Mouse (Mus musculus) right cerebral cortex, postnatal 4 days (tissue): ENCODE measurements around the gene Cdv3.

Experiments used
- DNase-seq: peaks from one replicate; pipeline ENCODE4 v3.0.0-alpha.2; 2022

Cdv3 gene

DNA sequence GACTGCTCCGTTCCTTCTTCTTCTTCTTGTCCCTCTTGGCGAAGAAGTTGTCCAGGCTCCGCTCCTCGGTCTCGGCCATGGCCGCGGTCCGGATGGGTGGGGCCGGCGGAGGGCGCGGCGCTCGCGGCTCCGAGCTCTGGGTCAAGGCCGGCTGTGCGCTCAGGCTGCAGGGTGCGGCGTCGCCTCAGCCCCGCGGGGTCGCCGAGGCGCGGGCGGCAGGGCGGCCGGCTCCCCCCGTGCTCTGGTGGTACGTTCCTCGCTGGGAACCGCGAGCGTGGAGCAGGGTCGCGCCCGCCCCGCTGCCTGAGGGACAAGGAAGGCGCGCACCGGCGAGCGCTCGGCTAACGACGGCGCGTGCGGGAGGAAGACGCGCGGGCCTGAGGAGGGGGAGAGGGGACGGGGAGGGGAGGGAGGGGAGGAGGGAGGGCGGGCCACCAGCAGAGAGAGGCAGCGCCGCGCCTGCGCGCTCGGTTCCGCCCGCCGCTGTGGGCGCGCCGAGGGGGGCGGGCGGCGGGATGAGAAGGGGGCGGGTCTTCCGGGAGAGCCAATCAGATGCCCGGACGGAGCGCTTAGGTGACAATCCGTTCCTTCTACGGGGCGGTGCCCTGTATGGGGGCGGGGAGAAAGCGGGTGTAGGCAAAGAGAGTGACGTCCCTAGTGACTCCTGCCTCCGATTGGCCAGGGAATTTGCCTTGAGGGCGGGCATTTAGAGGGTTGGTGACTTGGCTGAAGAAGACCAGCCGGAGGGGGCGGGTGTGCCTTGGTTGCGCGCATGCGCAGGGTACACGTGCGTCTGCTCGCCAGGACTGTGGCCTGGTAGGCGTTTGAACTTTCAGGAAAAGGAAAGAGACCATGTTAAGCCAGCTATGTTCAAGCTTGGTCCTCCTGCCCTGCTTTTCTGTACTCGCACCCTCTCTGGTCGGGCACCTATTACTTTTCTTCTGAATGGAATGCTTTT is at the start of gene Cdv3:
Cdv3 (minus strand) TSS at position 551 of the 958 bp plus-strand sequence.
- DNase-seq: peak; percentile 97

DNA sequence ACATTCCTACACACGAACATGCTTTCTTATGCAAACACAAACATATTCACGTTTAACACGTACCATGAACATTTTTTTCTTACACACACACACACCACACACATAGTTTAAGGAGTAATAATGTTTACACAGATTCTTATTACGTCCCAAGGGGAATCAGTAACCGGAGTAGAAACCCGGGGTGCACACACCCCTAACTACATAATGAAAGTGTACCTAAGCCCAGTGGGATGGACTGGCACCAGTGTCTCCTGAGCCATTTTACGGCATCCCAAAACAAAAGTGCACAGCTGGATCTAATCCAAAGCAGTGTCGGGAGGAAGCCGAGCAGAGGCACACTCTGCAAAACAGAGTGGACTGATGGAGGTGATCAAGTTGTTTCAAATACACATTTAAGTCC is 47.8 kb upstream of the Cdv3 start:
- DNase-seq: no peak

DNA sequence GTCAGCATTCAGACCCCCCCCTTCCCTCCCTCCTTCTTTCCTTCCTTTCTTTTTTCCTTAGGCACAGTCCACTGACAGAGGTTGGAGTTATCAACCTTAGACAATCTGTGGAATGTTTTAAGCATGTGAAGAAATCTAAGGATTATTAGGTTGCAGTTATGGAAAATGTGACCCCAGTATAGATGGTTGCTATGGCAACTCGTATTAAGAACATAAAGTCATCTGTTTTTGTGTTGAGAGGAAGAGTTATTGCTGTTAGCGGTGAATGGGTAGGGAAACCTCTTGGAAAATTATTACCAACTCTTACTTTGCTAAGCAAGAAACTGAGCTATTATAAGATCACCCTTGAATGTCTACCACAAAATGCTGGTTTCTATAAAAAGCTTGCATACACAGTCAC is 43.5 kb upstream of the Cdv3 start:
- no peak for DNase-seq

DNA sequence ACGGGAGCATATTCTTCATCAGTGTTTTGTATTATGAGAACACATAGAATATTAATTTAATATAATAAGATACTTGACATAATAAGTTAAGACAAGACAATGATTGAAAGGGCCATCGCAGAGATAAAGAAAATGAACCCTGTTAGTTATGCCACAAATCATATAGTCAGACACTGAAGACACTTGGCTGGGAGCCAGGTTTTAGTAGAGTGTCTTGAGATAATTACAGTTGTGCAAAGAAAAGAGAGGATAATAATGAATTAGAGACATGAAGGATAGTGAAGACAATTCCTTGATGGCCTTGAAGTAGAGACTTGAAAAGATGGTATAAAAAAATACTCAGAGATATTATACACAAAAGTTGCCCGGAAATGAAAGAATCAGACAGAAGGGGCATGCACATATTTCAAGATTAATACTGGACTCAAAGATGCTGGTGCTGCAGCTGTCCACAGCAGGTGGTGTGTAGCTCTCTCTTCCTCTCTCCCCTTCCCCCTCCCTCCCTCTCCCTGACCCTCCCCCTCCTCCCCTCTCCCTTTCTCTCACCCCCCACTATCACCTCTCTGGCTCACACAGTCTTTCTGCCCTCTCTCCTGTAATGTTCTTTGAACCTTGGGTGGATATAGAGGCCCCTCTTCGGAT is 42.6 kb upstream of the Cdv3 start:
- no peak for DNase-seq

DNA sequence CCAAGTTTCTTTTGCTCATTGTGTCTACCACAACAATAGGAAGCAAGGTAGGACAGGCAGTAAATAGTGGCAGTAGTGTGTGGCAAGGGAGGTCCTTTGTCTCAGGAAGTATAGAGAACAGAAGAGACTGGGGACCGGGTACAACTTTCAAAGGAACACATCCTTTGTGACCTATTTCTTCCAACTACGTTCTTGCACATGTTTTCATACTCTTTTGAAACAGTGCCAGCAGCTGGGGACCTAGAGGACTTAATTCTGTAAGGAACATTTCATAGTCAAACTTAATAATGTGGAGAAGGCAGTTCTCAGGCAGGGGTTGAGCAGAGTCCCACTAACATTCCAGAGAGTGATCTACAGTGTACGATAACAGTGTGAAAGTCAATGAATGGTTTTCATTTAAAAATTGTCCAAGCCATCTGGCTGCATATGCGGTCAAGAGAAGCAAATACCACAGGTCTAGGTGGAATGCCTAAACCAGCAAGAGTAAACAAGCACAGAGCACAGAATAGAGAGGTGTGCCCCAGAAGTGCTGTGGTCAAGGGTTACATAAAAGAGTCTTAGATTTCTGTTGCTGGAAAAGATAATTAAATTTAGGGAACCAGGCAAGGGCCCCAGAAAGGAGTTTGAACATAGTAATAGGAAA is 37.8 kb upstream of the Cdv3 start:
- DNase-seq: no peak

DNA sequence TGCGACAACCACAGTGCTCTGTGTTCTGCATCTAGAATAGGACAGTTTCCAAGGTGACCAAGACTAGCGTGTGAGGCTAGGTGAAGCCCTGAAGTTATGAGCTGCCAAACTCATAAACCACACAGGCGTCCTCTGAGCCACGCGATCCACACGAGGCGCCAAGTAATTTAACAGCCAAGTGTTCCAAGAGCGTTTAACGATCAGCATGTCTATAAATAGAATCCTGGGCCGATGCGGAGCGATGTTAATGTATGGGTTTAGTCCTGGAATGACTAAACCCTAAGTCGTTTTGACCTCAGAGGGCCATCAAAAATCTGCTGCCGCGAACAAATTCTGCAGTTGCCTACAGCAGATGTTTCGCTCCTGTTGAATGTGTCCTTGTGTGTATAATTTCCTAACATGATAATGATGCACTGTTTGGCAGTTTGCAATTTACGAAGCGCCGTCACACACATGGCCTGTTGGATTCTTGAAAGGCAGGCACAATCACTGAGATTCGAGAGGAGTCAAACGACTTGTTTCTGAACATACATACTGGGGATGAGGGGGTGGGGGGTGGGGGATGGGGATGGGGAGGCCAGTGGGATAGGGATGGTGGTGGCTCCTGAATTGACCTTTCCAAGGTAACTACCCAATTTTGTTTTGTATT is 33.0 kb upstream of the Cdv3 start:
- DNase-seq: peak; percentile 13

DNA sequence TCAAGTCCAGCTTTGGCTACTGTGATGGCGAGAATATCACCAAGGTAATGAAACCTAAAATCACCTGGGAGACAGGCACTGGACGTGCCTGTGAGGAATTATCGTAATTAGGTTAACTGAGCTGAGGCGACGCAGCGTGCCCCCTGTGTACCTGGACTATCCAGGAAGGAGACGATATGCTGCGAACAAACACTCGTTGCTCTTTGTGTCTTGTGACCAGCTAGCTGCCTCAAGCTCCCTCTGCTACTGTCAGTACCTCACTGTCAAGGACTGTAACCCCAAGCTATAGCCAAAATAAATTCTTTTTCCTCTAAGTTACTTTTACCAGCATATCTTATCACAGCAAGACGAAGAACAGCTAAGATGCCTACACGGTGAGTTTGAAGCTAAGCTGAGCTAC is 27.6 kb upstream of the Cdv3 start:
- no peak for DNase-seq

DNA sequence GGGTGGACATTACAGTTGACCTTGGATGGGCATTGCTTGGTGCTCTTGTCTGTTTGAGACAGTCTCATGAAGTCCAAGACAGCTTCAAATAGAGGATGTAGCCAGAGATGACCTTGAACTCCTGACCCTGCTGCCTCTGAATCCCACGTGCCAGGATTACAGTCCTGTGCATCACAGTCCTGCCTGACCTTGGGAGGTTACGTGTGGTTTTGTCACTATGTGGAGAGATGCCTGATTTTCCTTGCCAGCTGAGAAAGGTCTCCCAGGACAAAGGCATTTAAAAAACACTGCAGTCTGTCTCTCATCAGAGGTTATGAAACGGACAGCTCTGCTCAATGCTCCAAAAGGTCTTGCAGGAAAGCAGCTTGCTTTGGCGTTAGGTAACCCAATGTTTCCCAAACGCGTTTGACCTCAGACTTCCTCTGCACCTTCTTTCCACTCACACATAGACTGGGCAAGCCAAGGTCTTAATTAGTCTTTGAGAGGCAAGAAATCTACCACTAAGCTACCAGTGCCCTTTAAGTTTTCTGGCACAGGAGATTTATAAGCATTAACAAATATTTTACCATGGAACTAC is 26.2 kb upstream of the Cdv3 start:
- no peak for DNase-seq

DNA sequence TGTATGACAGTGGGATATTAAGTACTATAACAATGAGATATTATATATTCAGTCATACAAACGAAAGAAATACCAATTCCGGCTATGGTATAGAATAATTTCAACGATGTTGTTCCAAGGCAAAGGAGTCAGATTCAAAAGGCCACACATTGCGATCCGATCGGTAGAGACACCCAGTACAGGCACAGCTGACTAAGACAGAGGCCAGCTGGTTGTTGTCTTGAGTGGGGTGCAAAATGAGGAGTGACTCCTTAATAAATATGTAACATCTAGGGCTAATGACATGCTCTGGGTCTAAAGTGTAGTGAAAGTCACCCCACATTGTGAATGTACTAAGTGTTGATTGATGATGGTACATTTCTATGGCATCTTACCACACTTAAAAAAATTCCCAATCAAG is 23.6 kb upstream of the Cdv3 start:
- DNase-seq: no peak

DNA sequence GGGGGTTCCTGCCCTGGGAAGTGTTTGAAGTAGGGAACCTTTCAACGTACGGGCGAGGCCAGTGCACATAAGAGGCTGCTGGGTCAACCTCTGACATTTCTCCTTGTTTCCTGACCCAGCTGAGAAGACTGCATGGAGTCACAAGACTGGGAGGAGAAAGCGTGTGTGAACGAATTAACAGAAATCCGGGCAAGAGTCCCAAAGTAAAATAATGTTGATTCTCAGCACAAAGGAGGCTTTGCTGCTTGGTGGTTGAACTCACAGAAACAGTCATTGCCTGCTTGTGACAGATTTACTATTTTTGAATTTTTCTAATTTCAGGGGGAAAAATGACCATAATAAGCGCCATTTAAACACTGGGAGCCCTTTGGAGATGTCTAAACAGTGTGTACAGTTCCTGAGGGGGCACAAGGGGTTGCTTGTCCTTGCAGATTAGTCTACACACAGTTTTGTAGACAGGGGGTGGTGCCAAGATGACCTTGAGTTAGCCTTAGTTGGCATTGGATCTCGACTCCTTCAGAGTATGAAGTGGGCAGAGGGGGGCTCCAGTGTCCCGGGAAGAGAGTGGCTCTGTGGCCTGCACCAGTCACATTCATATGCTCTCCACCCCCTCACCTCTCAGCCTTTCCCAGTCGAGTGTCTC is 21.5 kb upstream of the Cdv3 start:
- DNase-seq: no peak

DNA sequence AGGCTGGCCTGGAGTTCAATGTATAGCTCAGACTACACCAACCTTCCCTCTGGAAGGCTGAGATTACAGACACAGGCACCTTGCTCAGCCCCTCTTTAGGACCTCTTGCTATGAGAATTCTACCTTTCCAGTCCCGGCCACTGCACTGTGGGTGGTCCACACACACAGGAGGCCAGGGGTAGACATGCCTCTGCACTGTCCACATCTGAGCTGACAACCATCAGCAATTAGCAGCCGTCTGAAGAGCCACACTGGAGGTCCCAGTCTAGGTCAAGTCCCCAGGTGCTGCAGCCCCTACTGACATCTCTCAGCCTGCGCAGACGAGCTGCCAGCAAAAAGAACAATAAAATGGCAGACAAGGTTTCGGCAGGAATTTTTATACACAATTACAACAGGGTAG is 20.9 kb upstream of the Cdv3 start:
- no peak for DNase-seq

DNA sequence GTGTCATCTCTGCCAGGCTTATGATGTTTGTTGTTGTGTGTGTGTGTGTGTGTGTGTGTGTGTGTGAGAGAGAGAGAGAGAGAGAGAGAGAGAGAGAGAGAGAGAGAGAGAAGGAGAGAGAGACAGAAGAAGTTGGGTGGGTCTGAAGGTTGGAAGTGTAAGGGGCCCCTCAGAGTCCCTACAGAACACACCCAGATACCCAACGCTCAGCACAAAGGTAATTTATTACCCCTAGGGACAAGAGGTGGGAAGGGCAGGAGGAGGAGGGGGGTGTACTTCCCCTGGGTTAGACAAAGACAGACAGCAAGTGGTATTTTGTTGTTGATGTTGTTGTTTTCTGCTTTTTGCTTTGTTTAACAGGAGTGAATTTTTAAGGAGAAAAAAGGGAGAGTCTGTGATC is 20.0 kb upstream of the Cdv3 start:
- no peak for DNase-seq

DNA sequence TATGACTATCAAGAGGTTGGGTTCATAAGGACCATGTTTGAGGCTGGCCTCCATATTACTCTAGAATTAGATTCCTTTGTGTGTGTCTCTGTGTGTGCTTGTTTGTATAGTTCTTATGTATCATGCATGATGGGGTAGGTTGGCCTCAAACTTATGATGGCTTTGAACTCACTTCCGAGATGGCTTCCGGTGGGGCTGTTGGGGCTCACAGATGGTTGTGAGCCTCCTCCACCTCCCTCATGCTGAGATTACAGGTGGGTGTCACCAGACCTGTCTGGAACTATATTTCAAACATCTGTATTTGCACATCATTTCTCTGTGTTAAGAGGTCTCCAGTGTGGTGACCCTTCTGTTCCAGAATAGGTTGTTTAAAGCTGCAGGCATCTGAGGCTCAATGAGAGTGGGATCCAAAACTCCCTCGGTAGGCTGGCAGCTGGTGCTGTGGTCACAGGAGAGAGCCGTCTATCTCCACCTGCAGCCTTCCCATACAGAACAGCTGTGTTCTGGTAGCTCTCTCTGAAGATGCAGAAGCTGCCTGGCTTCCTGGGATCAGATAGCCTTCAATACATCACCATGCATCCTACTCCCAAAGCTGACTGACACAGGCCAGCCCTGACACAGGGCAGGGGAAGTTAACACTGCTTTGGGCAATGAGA is 18.6 kb upstream of the Cdv3 start:
- no peak for DNase-seq

DNA sequence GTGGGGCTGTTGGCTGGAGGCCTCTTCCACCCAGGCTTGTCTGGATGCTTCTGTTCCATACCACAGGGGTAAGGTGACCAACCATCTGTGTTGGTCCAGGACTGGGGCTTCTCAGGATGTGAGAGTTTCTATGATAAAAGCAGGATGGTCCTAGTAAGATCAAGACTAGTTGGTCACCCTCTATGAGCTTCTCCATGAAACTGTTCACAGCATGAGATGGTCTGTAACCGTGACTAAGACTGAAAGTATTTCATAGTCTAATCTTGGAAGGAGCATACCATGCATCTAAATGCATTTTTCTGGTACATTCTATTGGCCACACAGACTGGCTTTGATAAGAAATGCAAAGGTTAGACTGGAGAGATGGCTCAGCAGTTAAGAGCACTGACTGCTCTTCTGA is 17.9 kb upstream of the Cdv3 start:
- no peak for DNase-seq

DNA sequence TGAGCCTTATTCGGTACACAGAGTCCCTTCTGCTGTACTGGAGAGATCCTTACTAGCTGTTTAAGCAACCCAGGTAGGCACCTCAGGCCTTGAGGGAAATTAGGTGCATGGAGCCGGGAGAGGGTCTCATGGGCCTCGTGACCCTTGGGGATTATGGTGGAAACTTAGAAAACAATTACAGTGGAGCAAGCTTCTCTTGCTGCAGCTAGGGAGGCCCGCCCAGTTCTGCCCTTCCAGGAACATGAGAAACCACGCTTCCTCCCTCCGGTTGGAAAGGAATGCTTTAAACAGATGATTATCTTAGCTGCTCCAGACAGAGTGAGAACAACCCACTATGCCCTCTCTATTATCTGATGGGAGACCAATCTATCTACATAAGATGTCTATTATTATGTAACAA is 17.3 kb upstream of the Cdv3 start:
- DNase-seq: no peak

DNA sequence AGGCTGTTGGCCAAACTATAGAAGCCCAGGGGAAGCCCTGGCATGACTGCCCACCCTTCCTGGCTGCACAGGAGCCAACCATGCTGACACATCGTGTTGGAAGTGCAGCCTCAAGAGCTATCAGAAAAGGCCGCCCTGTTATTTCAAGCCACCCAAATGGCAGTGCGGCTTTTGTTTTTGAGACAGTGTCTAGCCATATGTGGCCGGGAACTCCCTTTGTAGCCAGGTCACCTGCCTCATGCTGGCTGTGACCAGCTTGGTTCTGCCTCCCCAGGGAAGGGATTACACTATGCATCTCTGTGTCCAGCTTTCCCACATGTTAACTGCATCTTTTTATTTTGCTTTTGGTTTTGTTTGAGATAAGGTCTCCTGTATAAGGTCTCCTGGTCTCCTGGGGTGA is 14.9 kb upstream of the Cdv3 start:
- DNase-seq: no peak

DNA sequence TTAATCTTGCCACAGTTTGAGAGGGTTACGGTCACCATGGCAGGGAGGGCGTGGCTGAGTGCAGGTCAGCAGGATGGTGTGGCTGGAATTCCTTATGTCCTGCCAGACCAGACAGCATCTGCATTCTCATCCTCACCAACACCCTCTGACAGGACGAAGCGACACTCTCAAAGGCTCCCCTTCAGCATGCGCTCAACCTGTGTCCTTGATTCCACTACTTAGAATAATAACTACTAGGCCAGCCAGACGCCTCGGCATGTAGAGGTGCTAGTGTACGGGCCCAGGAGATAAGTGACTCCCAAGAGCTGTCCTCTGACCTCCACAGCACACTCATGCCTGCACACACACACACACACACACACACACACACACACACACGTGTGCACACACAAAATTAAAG is 13.6 kb upstream of the Cdv3 start:
- DNase-seq: no peak

DNA sequence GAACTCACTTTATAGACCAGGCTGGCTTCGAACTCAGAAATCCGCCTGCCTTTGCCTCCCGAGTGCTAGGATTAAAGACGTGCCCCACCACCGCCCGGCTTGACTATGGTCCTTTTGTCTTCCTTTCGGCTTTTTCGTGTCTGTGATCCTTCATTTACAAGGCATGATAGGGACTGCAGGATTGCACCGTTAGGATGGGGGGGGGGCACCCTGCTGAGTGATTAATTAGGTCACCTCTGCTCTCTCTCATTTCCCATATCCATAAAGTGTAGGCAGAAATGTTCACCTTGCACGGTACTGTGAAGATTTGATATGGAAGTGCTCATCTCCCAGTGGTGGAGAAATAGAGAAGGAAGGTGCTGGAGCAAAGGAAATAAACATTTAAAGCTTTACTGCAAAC is 13.0 kb upstream of the Cdv3 start:
- no peak for DNase-seq

DNA sequence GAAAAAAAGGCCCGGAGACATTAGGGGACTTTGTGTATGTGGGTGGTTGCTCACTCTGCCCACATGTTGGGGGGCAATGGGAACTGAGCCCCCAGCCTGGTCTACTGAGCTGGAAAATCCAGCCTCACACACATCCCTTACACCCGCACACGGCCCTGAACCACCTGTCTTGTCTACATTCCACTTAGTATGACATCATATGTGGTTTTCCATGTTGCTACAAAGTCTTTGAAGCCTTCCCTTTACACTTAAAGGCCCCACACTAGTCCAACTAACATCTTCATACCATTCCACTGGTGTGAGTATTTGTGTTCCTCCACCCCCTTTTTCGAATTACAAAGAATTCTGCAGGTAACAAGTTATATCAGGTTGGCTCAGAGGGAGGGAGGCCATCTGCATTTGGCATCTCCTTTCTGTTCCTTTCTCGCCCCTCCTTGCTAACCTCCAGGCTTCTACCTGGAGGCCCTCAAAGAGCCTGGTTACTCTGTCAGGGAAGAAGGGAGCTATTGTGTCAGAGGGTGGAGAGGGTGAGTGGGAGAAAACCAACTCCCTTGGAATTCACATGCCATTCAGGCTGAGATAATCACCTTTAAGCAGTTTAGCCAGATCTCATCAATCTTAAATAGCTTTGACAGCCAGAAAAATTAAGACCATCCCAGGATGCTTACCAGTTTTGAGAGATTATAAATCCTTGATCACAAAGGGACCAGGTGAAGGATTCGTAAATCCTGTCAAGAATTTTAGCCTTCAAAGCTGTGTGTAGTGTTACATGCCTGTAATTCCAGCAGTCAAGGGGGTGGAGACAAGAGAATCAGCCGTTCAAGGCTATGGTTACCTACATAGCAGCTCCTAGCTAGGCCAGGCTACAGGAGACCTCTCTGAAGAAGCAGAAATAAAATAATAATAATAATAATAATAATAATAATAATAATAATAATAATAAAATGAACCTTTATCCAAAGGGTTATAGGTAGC is 11.0 kb upstream of the Cdv3 start:
- no peak for DNase-seq

DNA sequence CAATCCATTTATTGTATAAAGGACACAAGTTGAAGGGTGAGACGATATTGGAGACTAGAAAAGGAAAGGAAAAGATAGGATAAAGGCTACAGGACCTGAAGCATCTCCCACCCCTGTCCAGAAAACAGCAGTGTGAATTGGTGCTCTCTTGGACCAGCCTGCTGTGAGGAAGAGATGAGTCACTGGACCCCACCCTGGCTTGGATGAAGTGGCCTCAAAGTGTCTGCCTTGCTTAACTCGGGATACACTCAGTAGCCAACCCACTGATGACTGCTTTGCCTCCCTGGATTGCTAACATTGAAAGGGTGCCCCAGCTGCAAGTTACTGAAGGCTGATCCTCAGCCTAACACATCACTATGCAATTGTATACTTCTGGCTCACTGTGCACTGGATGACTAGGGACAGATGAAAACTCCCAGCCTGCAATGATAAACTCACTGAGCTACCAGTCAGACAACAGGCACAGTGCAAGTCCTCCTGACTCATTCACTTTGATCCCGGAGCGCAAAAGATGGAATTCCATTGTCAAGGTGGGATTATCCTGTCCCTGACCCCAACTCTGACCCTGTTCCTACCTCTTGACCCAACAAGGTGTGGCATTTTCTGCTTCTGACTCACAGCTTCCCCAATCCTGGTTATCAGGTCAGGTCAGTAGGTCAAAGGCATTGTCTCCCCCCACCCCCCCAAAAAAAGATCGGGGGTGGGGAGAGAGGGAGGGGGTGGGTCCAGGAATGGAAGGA is 6.8 kb upstream of the Cdv3 start:
- DNase-seq: no peak
